Mouse (Mus musculus): Measurements from ENCODE around the gene Doc2a. TPM values are rescaled to one million over a fixed set of nuclear protein-coding genes. Genes with fewer than 3 reads are reported as not detected.

Doc2a gene
- total and polyA plus RNA-seq, 3 experiments, result 2.3 TPM; not detected in 2

- DNase-seq (ENCODE audit: low read depth, low spot score), result peak; percentile 97
- no peaks in the 10 kb centered on the region for H3K36me3 ChIP-seq (ENCODE audit: control insufficient read depth in 1 of 2, insufficient read depth in 2 of 2, low read length in 2 of 2)
- peak overlapping the region; percentile 62 for H3K27ac ChIP-seq (ENCODE audit: control insufficient read depth, low read depth, low read length)
- H3K4me1 ChIP-seq (ENCODE audit: control insufficient read depth in 1 of 2, insufficient read depth in 2 of 2, low read length in 2 of 2), result 0 out of 4 replicates have a peak, but pooled peaks cover 0 to 4% of the 10 kb centered on the region in 2 experiments
- peak overlapping the region; percentile 76 for H3K9ac ChIP-seq (ENCODE audit: control insufficient read depth, low read depth, low read length, poor library complexity, severe bottlenecking)
- no peaks in the 10 kb centered on the region; a peak in 1 of 4 replicates for H3K27me3 ChIP-seq (ENCODE audit: control insufficient read depth in 1 of 2, insufficient read depth in 2 of 2, low read length in 2 of 2)
- H3K9me3 ChIP-seq (replicated peaks; ENCODE audit: insufficient read depth, low read length), result no peaks in the 10 kb centered on the region
- H3K4me3 ChIP-seq (ENCODE audit: control insufficient read depth in 1 of 2, insufficient read depth in 1 of 2, low read depth in 2 of 2, low read length in 2 of 2), result peak overlapping the region; percentile 66 to 88
- no peaks in the 10 kb centered on the region for H3K79me2 ChIP-seq (ENCODE audit: control insufficient read depth, insufficient read depth, low read length, poor library complexity)
- TF ChIP-seq POLR2AphosphoS2 (IDR thresholded peaks at IDR 0.05; ENCODE audit: low read length) (no peak), ZC3H11A (IDR thresholded peaks at IDR 0.05; ENCODE audit: low read depth, low read length) (peak; percentile 90), HCFC1 (IDR thresholded peaks at IDR 0.05; ENCODE audit: low read depth, low read length) (peak; percentile 71; the same call in 1 of the 2 replicates), TAL1 (IDR thresholded peaks at IDR 0.05; ENCODE audit: low read length) (no peak), BHLHE40 (IDR thresholded peaks at IDR 0.05; ENCODE audit: borderline replicate concordance, low read depth, low read length) (no peak), EP300 (IDR thresholded peaks at IDR 0.05; ENCODE audit: low read depth in 1 of 2, low read length in 2 of 2) (no peak), KAT2A (conservative IDR thresholded peaks at IDR 0.05; ENCODE audit: low read depth, low read length) (no peak), GABPA (IDR thresholded peaks at IDR 0.05; ENCODE audit: low read depth, low read length) (no peak), MAX (IDR thresholded peaks at IDR 0.05; ENCODE audit: low read length) (no peak), ETS1 (IDR thresholded peaks at IDR 0.05; ENCODE audit: low read depth, low read length) (no peak), MAFK (IDR thresholded peaks at IDR 0.05; ENCODE audit: borderline replicate concordance, low read depth, low read length) (no peak), CHD1 (IDR thresholded peaks at IDR 0.05; ENCODE audit: low read depth, low read length) (peak; percentile 97), NRF1 (IDR thresholded peaks at IDR 0.05; ENCODE audit: insufficient read depth, low read depth, low read length, poor library complexity, severe bottlenecking) (no peak), USF1 (IDR thresholded peaks at IDR 0.05; ENCODE audit: low read depth, low read length) (no peak), MEF2A (IDR thresholded peaks at IDR 0.05; ENCODE audit: extremely low read depth, insufficient replicate concordance, low read depth, low read length, poor library complexity, severe bottlenecking) (no peak), GATA1 (IDR thresholded peaks at IDR 0.05; ENCODE audit: low read depth, low read length) (no peak), RCOR1 (IDR thresholded peaks at IDR 0.05; ENCODE audit: low read depth, low read length) (no peak), SMC3 (IDR thresholded peaks at IDR 0.05; ENCODE audit: low read depth, low read length) (peak; percentile 98), CHD2 (IDR thresholded peaks at IDR 0.05; ENCODE audit: low read length) (no peak; the same call in 1 of the 2 replicates), TBP (IDR thresholded peaks at IDR 0.05; ENCODE audit: low read depth, low read length) (peak; percentile 70), RAD21 (IDR thresholded peaks at IDR 0.05; ENCODE audit: low read depth, low read length) (peak; percentile 85), MYB (IDR thresholded peaks at IDR 0.05; ENCODE audit: low read depth, low read length) (no peak), POLR2A (IDR thresholded peaks at IDR 0.05; ENCODE audit: control insufficient read depth in 1 of 2, insufficient read depth in 1 of 2, low read depth in 1 of 2, low read length in 2 of 2, poor library complexity in 1 of 2) (peak in 1 of 2 experiments; percentile 68; a peak in 2 of 4 replicates), POLR2AphosphoS5 (IDR thresholded peaks at IDR 0.05; ENCODE audit: borderline replicate concordance, low read depth, low read length) (no peak), ZMIZ1 (IDR thresholded peaks at IDR 0.05; ENCODE audit: low read depth, low read length) (0 out of 2 replicates have a peak, but pooled peaks have one; percentile 32), E2F4 (IDR thresholded peaks at IDR 0.05; ENCODE audit: borderline replicate concordance, low read depth, low read length) (no peak), TCF12 (IDR thresholded peaks at IDR 0.05; ENCODE audit: low read depth, low read length) (no peak), MYC (IDR thresholded peaks at IDR 0.05; ENCODE audit: low read depth, low read length) (peak; percentile 61; the same call in 1 of the 2 replicates), ZNF384 (IDR thresholded peaks at IDR 0.05; ENCODE audit: low read depth, low read length) (no peak), MXI1 (IDR thresholded peaks at IDR 0.05; ENCODE audit: low read depth, low read length) (peak; percentile 67; the same call in 1 of the 2 replicates), CTCF (IDR thresholded peaks at IDR 0.05 in 2 of 3, conservative IDR thresholded peaks at IDR 0.05 in 1 of 3; ENCODE audit: control insufficient read depth in 1 of 3, insufficient read depth in 1 of 3, low read depth in 2 of 3, low read length in 3 of 3, poor library complexity in 1 of 3, severe bottlenecking in 1 of 3) (peak; percentile 63 to 94 (median 93)), SIN3A (IDR thresholded peaks at IDR 0.05; ENCODE audit: low read length) (peak; percentile 92), NELFE (IDR thresholded peaks at IDR 0.05; ENCODE audit: low read depth, low read length) (peak; percentile 61), MAZ (IDR thresholded peaks at IDR 0.05; ENCODE audit: low read depth, low read length) (peak; percentile 56; the same call in 1 of the 2 replicates), ZKSCAN1 (IDR thresholded peaks at IDR 0.05; ENCODE audit: low read depth, low read length) (no peak), ELF1 (IDR thresholded peaks at IDR 0.05; ENCODE audit: low read depth, low read length) (peak; percentile 72), UBTF (IDR thresholded peaks at IDR 0.05; ENCODE audit: borderline replicate concordance, insufficient read depth, low read depth, low read length) (no peak)
Measured at GRCm38 (mm10) chr7:126832036-126832598, 15.1 kb upstream of the Doc2a start.

All from MEL (cell line).